Mouse (Mus musculus): ENCODE measurements around the gene Vwf.

- TF ChIP-seq CTCF (IDR thresholded peaks at IDR 0.05; ENCODE audit: insufficient read depth, low read length) (peak; percentile 73), POLR2A (IDR thresholded peaks at IDR 0.05; ENCODE audit: borderline replicate concordance, extremely low read depth, low read depth, low read length) (no peak)
Measured at GRCm38 (mm10) chr6:125661106-125661877, 114.7 kb downstream of the Vwf start.

All from lung, adult 2 months (tissue).